Mouse (Mus musculus) bone marrow, adult 2 months (tissue): Measurements from ENCODE around the gene H2afv. TPM values are rescaled to one million over a fixed set of nuclear protein-coding genes. Genes with fewer than 3 reads are reported as not detected.

Experiments used
- H3K27ac ChIP-seq: fragments of 200-500 bp; 2 replicates; pipeline ENCODE4 v1.5.1; 2012; ENCODE audit warnings: low read depth, mild to moderate bottlenecking, control low read depth, inconsistent platforms, low read length; ENCODE audit not compliant: control insufficient read depth, poor library complexity, insufficient read depth
- H3K4me1 ChIP-seq: fragments of 200-500 bp; 2 replicates; pipeline ENCODE4 v1.6.1; 2011; ENCODE audit warnings: low read length; ENCODE audit not compliant: control insufficient read depth, insufficient read depth
- H3K4me3 ChIP-seq: fragments of 200-500 bp; replicated peaks from 2 replicates; pipeline ENCODE3; 2011; ENCODE audit warnings: mild to moderate bottlenecking, low read depth, low read length, control low read depth; ENCODE audit not compliant: control insufficient read depth
- CTCF ChIP-seq: fragments of 200-500 bp; IDR thresholded peaks from 2 replicates; pipeline ENCODE4 v1.5.1; 2011; ENCODE audit warnings: low read length, control low read depth; ENCODE audit not compliant: control insufficient read depth, insufficient read depth
- POLR2A ChIP-seq: fragments of 200-500 bp; IDR thresholded peaks from 2 replicates; pipeline ENCODE4 v1.6.1; 2011; ENCODE audit warnings: low read depth, mild to moderate bottlenecking, control low read depth, low read length, borderline replicate concordance; ENCODE audit not compliant: control insufficient read depth
- WGBS: fragments of 180-500 bp; shearing (Covaris S2); methylation state at CpG from one replicate; pipeline ENCODE4 v1.1.7; 2018; 5-methylcytosine and 5-hydroxymethylcytosine counted together
- polyA plus RNA-seq: library from polyadenylated mRNA; stranded (reverse); fragments of >200 nt; gene quantifications from 2 replicates; pipeline ENCODE4 v1.2.4, GENCODE M21; 2011; ENCODE audit warnings: low replicate concordance; ENCODE audit not compliant: missing spikeins, insufficient read depth, insufficient read length

The H2afv gene
- polyA plus RNA-seq, 1 experiment, result 217 TPM

GRCm38 (mm10) chr11:6483103-6483502, 38.9 kb upstream of the H2afv start:
- H3K4me1 ChIP-seq, result no peaks in the 10 kb centered on the region; the same call in none of the 2 replicates
- no peak overlapping the region for H3K27ac ChIP-seq
- WGBS, result 77% methylated on average over 2 of the region's 2 CpGs
- H3K4me3 ChIP-seq, result no peak overlapping the region
- TF ChIP-seq POLR2A (no peak), CTCF (no peak)

GRCm38 (mm10) chr11:6481669-6482185, 37.5 kb upstream of the H2afv start:
- 79% methylated on average over 6 of the region's 6 CpGs for WGBS
- TF ChIP-seq CTCF (no peak), POLR2A (no peak)

GRCm38 (mm10) chr11:6480681-6481405, 36.6 kb upstream of the H2afv start:
- Histone ChIP-seq H3K4me1 (no peaks in the 10 kb centered on the region; the same call in none of the 2 replicates), H3K27ac (peak overlapping the region; percentile 13; the same call in 1 of the 2 replicates), H3K4me3 (no peak overlapping the region)
- 79% methylated on average over 13 of the region's 13 CpGs for WGBS
- TF ChIP-seq POLR2A (no peak), CTCF (no peak)

More at GRCm38 (mm10) chr11:6481669-6482185, 37.5 kb upstream of the H2afv start:
- no peak overlapping the region for H3K4me3 ChIP-seq
- no peak overlapping the region for H3K27ac ChIP-seq
- H3K4me1 ChIP-seq, result no peaks in the 10 kb centered on the region; the same call in none of the 2 replicates

- TF ChIP-seq CTCF (no peak), POLR2A (no peak)
- Histone ChIP-seq H3K27ac (no peak overlapping the region; the same call in 1 of the 2 replicates), H3K4me1 (no peaks in the 10 kb centered on the region; the same call in none of the 2 replicates), H3K4me3 (no peak overlapping the region)
- WGBS, result 84% methylated on average over 7 of the region's 7 CpGs
These were observed 35.9 kb upstream of the H2afv start for GRCm38 (mm10) chr11:6480191-6480590.

- no peak overlapping the region for H3K4me3 ChIP-seq
- no peak for TF ChIP-seq CTCF
- no peak for TF ChIP-seq POLR2A
- no peak overlapping the region for H3K27ac ChIP-seq
- H3K4me1 ChIP-seq, result no peaks in the 10 kb centered on the region; the same call in none of the 2 replicates
- 86% methylated on average over 2 of the region's 2 CpGs for WGBS
These were observed 35.0 kb upstream of the H2afv start for GRCm38 (mm10) chr11:6479231-6479630.

- no peak for TF ChIP-seq POLR2A
- no peak for TF ChIP-seq CTCF
- no peaks in the 10 kb centered on the region; the same call in none of the 2 replicates for H3K4me1 ChIP-seq
- no peak overlapping the region for H3K27ac ChIP-seq
- WGBS, result 89% methylated on average over 1 of the region's 1 CpGs
- no peak overlapping the region for H3K4me3 ChIP-seq
These were observed 33.1 kb upstream of the H2afv start for GRCm38 (mm10) chr11:6477350-6477749.

GRCm38 (mm10) chr11:6476876-6477275, 32.6 kb upstream of the H2afv start:
- Histone ChIP-seq H3K27ac (no peak overlapping the region), H3K4me3 (no peak overlapping the region), H3K4me1 (no peaks in the 10 kb centered on the region; the same call in none of the 2 replicates)
- TF ChIP-seq POLR2A (no peak), CTCF (no peak)
- 81% methylated on average over 6 of the region's 6 CpGs for whole genome bisulfite sequencing

GRCm38 (mm10) chr11:6475867-6476484, 31.7 kb upstream of the H2afv start, which contains the start of gene Purb:
Gene Purb, minus strand, starts transcription at chr11:6475917.
- Histone ChIP-seq H3K4me1 (no peaks in the 10 kb centered on the region; the same call in none of the 2 replicates), H3K27ac (peak within 1 kb of the TSS; percentile 100), H3K4me3 (peak within 1 kb of the TSS; percentile 96)
- TF ChIP-seq CTCF (no peak), POLR2A (peak; percentile 54; the same call in 1 of the 2 replicates)
- WGBS, result 15% methylated on average over 65 of the region's 76 CpGs
